In genomic region chr4:57919494-57920423, GRCm38 (mm10) we compare ENCODE assay signal across 16 mouse cellular contexts. TPM values are rescaled to one million over a fixed set of nuclear protein-coding genes. Genes with fewer than 3 reads are reported as not detected.
DNase-seq lines count a peak whose midpoint lies in the region; ATAC-seq and TF ChIP-seq lines count a peak whose summit lies in the region.
"Had no signal": no experiment of that assay in that cellular context is flagged by ENCODE, and none has a peak within 500 bp of the region (broad histone marks: within the 10 kb centered on the region; RNA-seq: fewer than 3 reads in every experiment).

No protein-coding gene starts in this region.

- peak; percentile 65 for ATAC-seq in granulocyte monocyte progenitor cell, adult 5-6 weeks (replicated peaks; ENCODE audit: poor library complexity, severe bottlenecking)
- ATAC-seq: intestine, embryonic 16.5 days had no signal

- H3K4me1 ChIP-seq in liver, adult 2 months (ENCODE audit: control insufficient read depth, insufficient read depth, low read length) = peaks cover 10% of the 10 kb centered on the region
- H3K4me1 ChIP-seq in ES-E14 (ENCODE audit: control insufficient read depth in 2 of 2, insufficient read depth in 2 of 2, low read length in 2 of 2, poor library complexity in 1 of 2) = peaks cover 2 to 21% of the 10 kb centered on the region in 2 experiments
- H3K4me1 ChIP-seq in thymus, adult 2 months (replicated peaks; ENCODE audit: control insufficient read depth, insufficient read depth, low read length) = peaks cover 18% of the 10 kb centered on the region

- peak; percentile 51 for DNase-seq in liver, adult 2 months (ENCODE audit: extremely low read depth, low read depth, low spot score)
- DNase-seq in liver = no peak
- DNase-seq in ES-E14 (ENCODE audit: low read depth, low spot score) = peak; percentile 89
- peak; percentile 57 for DNase-seq in embryo, embryonic 10 days (ENCODE audit: low spot score)
- DNase-seq in thymus, adult 2 months = no peak
- no peak for DNase-seq in heart, adult 9 months (ENCODE audit: low spot score in 2 of 2)
- DNase-seq in thymus, postnatal 36 days = no peak
- DNase-seq: adrenal gland, postnatal 36 days; cerebellum, adult 8-10 months; layer of hippocampus, postnatal 36 days had no signal

- H3K9ac ChIP-seq in liver, adult 2 months (ENCODE audit: low read depth, low read length) = no peak overlapping the region
- peak overlapping the region; percentile 65 for H3K9ac ChIP-seq in ES-E14 (ENCODE audit: insufficient read depth, low read depth, low read length, poor library complexity, severe bottlenecking)
- H3K9ac ChIP-seq: heart, embryonic 12.5 days; liver, embryonic 15.5 days had no signal

- no peak for TF ChIP-seq POLR2A in liver, adult 2 months (IDR thresholded peaks at IDR 0.05; ENCODE audit: extremely low read depth, insufficient read depth, low read length)
- no peak for TF ChIP-seq POLR2A in thymus, adult 2 months (IDR thresholded peaks at IDR 0.05; ENCODE audit: control insufficient read depth, extremely low read depth, insufficient read depth, low read length, poor library complexity)

- H3K27me3 ChIP-seq in liver, adult 2 months (ENCODE audit: control insufficient read depth, insufficient read depth, low read length) = no peaks in the 10 kb centered on the region
- H3K27me3 ChIP-seq in thymus, adult 2 months (ENCODE audit: control insufficient read depth, insufficient read depth, low read length) = no peaks in the 10 kb centered on the region
- H3K27me3 ChIP-seq: CH12.LX; liver, embryonic 15.5 days had no signal

- H3K36me3 ChIP-seq in liver, adult 2 months (ENCODE audit: control insufficient read depth, insufficient read depth, low read length) = no peaks in the 10 kb centered on the region
- H3K36me3 ChIP-seq in ES-E14 (ENCODE audit: control insufficient read depth, insufficient read depth, low read length, poor library complexity, severe bottlenecking) = no peaks in the 10 kb centered on the region
- no peaks in the 10 kb centered on the region for H3K36me3 ChIP-seq in thymus, adult 2 months (ENCODE audit: control insufficient read depth, insufficient read depth, low read length)
- H3K36me3 ChIP-seq: heart, embryonic 12.5 days; liver, embryonic 15.5 days had no signal

- in situ Hi-C loops in ES-E14 (cut with MboI; ENCODE audit: low sequenced_read_pairs in 2 of 2, unreplicated experiment in 2 of 2) = no loop called here

- TF ChIP-seq CTCF in liver, adult 2 months (IDR thresholded peaks at IDR 0.05; ENCODE audit: low read depth, low read length) = no peak
- no peak for TF ChIP-seq CTCF in thymus, adult 2 months (IDR thresholded peaks at IDR 0.05; ENCODE audit: borderline replicate concordance, control insufficient read depth, extremely low read depth, insufficient read depth, low read length, poor library complexity)

- H3K9me3 ChIP-seq in ES-E14 (ENCODE audit: control insufficient read depth, insufficient read depth, low read depth, low read length) = no peaks in the 10 kb centered on the region
- H3K9me3 ChIP-seq: heart, embryonic 12.5 days; liver, embryonic 15.5 days had no signal

- no peak overlapping the region for H3K27ac ChIP-seq in liver, adult 2 months (replicated peaks; ENCODE audit: insufficient read depth, low read depth, low read length)
- H3K27ac ChIP-seq in ES-E14 (ENCODE audit: insufficient read depth, low read depth, low read length, poor library complexity, severe bottlenecking) = peak overlapping the region; percentile 80
- no peak overlapping the region for H3K27ac ChIP-seq in thymus, adult 2 months (ENCODE audit: control insufficient read depth, insufficient read depth, low read length)
- H3K27ac ChIP-seq: liver, embryonic 15.5 days had no signal

- H3K4me3 ChIP-seq in liver, adult 2 months (ENCODE audit: insufficient read depth, low read depth, low read length) = no peak overlapping the region
- H3K4me3 ChIP-seq in ES-E14 (ENCODE audit: insufficient read depth in 1 of 2, low read depth in 1 of 2, low read length in 2 of 2, poor library complexity in 1 of 2, severe bottlenecking in 1 of 2) = peak overlapping the region; percentile 54 to 60
- no peak overlapping the region for H3K4me3 ChIP-seq in thymus, adult 2 months (ENCODE audit: control insufficient read depth, insufficient read depth, low read length)
- H3K4me3 ChIP-seq: heart, embryonic 12.5 days; liver, embryonic 15.5 days; myocyte had no signal

- no peaks in the 10 kb centered on the region for H3K79me2 ChIP-seq in liver, adult 2 months (ENCODE audit: control insufficient read depth, insufficient read depth, low read length)

- WGBS in liver, adult 2 months = 34% methylated on average over 8 of the region's 8 CpGs
- WGBS in thymus, adult 2 months = 56% methylated on average over 8 of the region's 8 CpGs

TF ChIP-seq in ES-E14, 5 proteins besides CTCF, POLR2A, EP300 and RAD21:
- TF ChIP-seq CHD2 (IDR thresholded peaks at IDR 0.05; ENCODE audit: low read depth, low read length) = peak; percentile 78
- no peak for TF ChIP-seq MAFK (IDR thresholded peaks at IDR 0.05; ENCODE audit: insufficient read depth, low read depth, low read length)
- TF ChIP-seq ZC3H11A (IDR thresholded peaks at IDR 0.05; ENCODE audit: borderline replicate concordance, low read depth, low read length) = no peak

RNA-seq across cellular contexts. Expression of gene D630039A03Rik, which starts 3.7 kb away (rescaled TPM):
- total RNA-seq in liver, adult 2 months (2014; rRNA removed) = 3.2 and 4.9 TPM in 2 replicates
- polyA plus RNA-seq in liver, adult 2 months (2012; rRNA removed) = 10.2 and 14.3 TPM in 2 replicates
- total RNA-seq in ES-E14 (2012; rRNA removed) = 0.27 and 0.74 TPM in 2 replicates
- total RNA-seq in granulocyte monocyte progenitor cell, adult 5-6 weeks (2014; fragmentation: Nextera tagmentation) = not detected in 2 replicates
- 0.09 TPM in 1 of 2 replicates, not detected in the other for total RNA-seq in granulocyte monocyte progenitor cell, adult 5-6 weeks (2017)
- polyA plus RNA-seq in thymus, adult 2 months (2012; rRNA removed) = 0.14 and 0.26 TPM in 2 replicates
- total RNA-seq: CH12.LX had no signal

RNA-seq across cellular contexts. Expression of gene Txn1, which starts 36.5 kb away (rescaled TPM):
- 138 and 151 TPM in 2 replicates for total RNA-seq in liver, adult 2 months (2014; rRNA removed)
- 246 and 257 TPM in 2 replicates for polyA plus RNA-seq in liver, adult 2 months (2012; rRNA removed)
- total RNA-seq in ES-E14 (2012; rRNA removed) = 269 and 401 TPM in 2 replicates
- total RNA-seq in granulocyte monocyte progenitor cell, adult 5-6 weeks (2014; fragmentation: Nextera tagmentation) = 404 and 474 TPM in 2 replicates
- 150 and 201 TPM in 2 replicates for total RNA-seq in granulocyte monocyte progenitor cell, adult 5-6 weeks (2017)
- polyA plus RNA-seq in thymus, adult 2 months (2012; rRNA removed) = 195 and 214 TPM in 2 replicates

Comparison
In these comparisons a context has a peak if more than half of its experiments do, and no peak if none do; other contexts are left out.
1. DNase-seq: peak in liver, adult 2 months (single experiment), ES-E14 (single experiment) and embryo, embryonic 10 days (single experiment); none in liver (single experiment), thymus, adult 2 months (single experiment), heart, adult 9 months (0 of 2) and thymus, postnatal 36 days (0 of 2).
2. H3K4me3 ChIP-seq: peak in ES-E14 (2 of 2); none in liver, adult 2 months (single experiment) and thymus, adult 2 months (single experiment).